Mouse (Mus musculus): Measurements from ENCODE around the gene Foxo6.

The Foxo6 gene

GRCm38 (mm10) chr4:120287290-120288111, at the start of gene Foxo6:
Gene Foxo6, minus strand, starts transcription at chr4:120287349.
- DNase-seq = peak; percentile 89 to 92

- no peak for DNase-seq
These were observed 47.2 kb upstream of the Foxo6 start for GRCm38 (mm10) chr4:120334316-120334715.

GRCm38 (mm10) chr4:120332934-120333421, 45.8 kb upstream of the Foxo6 start:
- DNase-seq = peak; percentile 61 to 72

- DNase-seq = no peak
These were observed 45.3 kb upstream of the Foxo6 start for GRCm38 (mm10) chr4:120332405-120332933.

- DNase-seq = no peak
These were observed 44.8 kb upstream of the Foxo6 start for GRCm38 (mm10) chr4:120331992-120332391.

- no peak for DNase-seq
These were observed 44.4 kb upstream of the Foxo6 start for GRCm38 (mm10) chr4:120331541-120331940.

- DNase-seq = no peak
These were observed 38.6 kb upstream of the Foxo6 start for GRCm38 (mm10) chr4:120325748-120326147.

- no peak for DNase-seq
These were observed 37.9 kb upstream of the Foxo6 start for GRCm38 (mm10) chr4:120325051-120325450.

GRCm38 (mm10) chr4:120323858-120324257, 36.7 kb upstream of the Foxo6 start:
- DNase-seq = no peak

GRCm38 (mm10) chr4:120323198-120323597, 36.0 kb upstream of the Foxo6 start:
- DNase-seq = peak; percentile 80 to 81

GRCm38 (mm10) chr4:120317541-120317940, 30.4 kb upstream of the Foxo6 start:
- DNase-seq = no peak

GRCm38 (mm10) chr4:120316716-120317115, 29.6 kb upstream of the Foxo6 start:
- no peak for DNase-seq

GRCm38 (mm10) chr4:120314571-120314970, 27.4 kb upstream of the Foxo6 start:
- peak; percentile 35 to 65 for DNase-seq

- no peak for DNase-seq
These were observed 26.2 kb upstream of the Foxo6 start for GRCm38 (mm10) chr4:120313309-120313708.

GRCm38 (mm10) chr4:120304580-120304979, 17.4 kb upstream of the Foxo6 start:
- no peak for DNase-seq

- no peak for DNase-seq
These were observed 12.1 kb upstream of the Foxo6 start for GRCm38 (mm10) chr4:120299287-120299686.

- peak; percentile 67 to 80 for DNase-seq
These were observed 4.1 kb upstream of the Foxo6 start for GRCm38 (mm10) chr4:120291106-120291822.

GRCm38 (mm10) chr4:120290486-120290885, 3.3 kb upstream of the Foxo6 start:
- DNase-seq = no peak

- DNase-seq = peak in 1 of 2 experiments; percentile 59
These were observed 2.2 kb upstream of the Foxo6 start for GRCm38 (mm10) chr4:120289181-120289965.

- DNase-seq = peak; percentile 39 to 51
These were observed 348 bp downstream of the Foxo6 start for GRCm38 (mm10) chr4:120286761-120287241.

GRCm38 (mm10) chr4:120285730-120286129, 1.4 kb downstream of the Foxo6 start:
- no peak for DNase-seq

- DNase-seq = no peak
These were observed 1.9 kb downstream of the Foxo6 start for GRCm38 (mm10) chr4:120285223-120285622.
